27 mouse cellular contexts compared by ENCODE assay signal in genomic region chr5:121540066-121540465, GRCm38 (mm10). TPM values are rescaled to one million over a fixed set of nuclear protein-coding genes. Genes with fewer than 3 reads are reported as not detected.
DNase-seq lines count a peak whose midpoint lies in the region; TF ChIP-seq lines count a peak whose summit lies in the region.
"Had no signal": no experiment of that assay in that cellular context is flagged by ENCODE, and none has a peak within 500 bp of the region (broad histone marks: within the 10 kb centered on the region; RNA-seq: fewer than 3 reads in every experiment).

No protein-coding gene starts in this region.

- H3K4me3 ChIP-seq in lung, adult 2 months (replicated peaks; ENCODE audit: extremely low read depth, low read depth, low read length), result no peak overlapping the region
- H3K4me3 ChIP-seq: embryonic facial prominence, embryonic 13.5 days; embryonic facial prominence, embryonic 15.5 days; erythroblast, embryonic 14.5 days; forebrain, embryonic 10.5 days; forebrain, embryonic 12.5 days had no signal

- no peak for TF ChIP-seq CTCF in lung, adult 2 months (IDR thresholded peaks at IDR 0.05; ENCODE audit: insufficient read depth, low read length)

- DNase-seq in ES-CJ7 (ENCODE audit: low read depth, low spot score), result peak; percentile 70
- peak; percentile 79 for DNase-seq in R1 (ENCODE audit: low read depth, low spot score)
- DNase-seq in lung, adult 2 months, result no peak
- no peak for DNase-seq in layer of hippocampus, adult 18-20 months (ENCODE audit: low spot score in 2 of 2)
- DNase-seq in retina, postnatal 1 day, result no peak
- DNase-seq: adrenal gland, adult 8-10 months; adrenal gland, postnatal 14 days; adrenal gland, postnatal 36 days; cerebellum, adult 11-12 months; cerebellum, adult 8-10 months; cerebellum, adult 9-11 months; cerebellum, postnatal 14 days; cerebellum, postnatal 36 days; embryo, embryonic 11 days had no signal

- 83% methylated on average over 5 of the region's 5 CpGs for WGBS in lung, adult 2 months

- no peak for TF ChIP-seq POLR2A in lung, adult 2 months (IDR thresholded peaks at IDR 0.05; ENCODE audit: borderline replicate concordance, extremely low read depth, low read depth, low read length)

- peaks cover 10% of the 10 kb centered on the region; the same call in 1 of the 2 replicates for H3K4me1 ChIP-seq in lung, adult 2 months (ENCODE audit: control insufficient read depth, insufficient read depth, low read length)

RNA-seq across cellular contexts. Expression of gene Adam1a, which starts 5.2 kb away (rescaled TPM):
- polyA plus RNA-seq in lung, adult 2 months (2012; rRNA removed), result 4.4 and 5.7 TPM in 2 replicates
- total RNA-seq in layer of hippocampus, adult 18-20 months (2021), result 10 to 100 TPM; 17.0 to 19.6 TPM

RNA-seq across cellular contexts. Expression of gene Gm42878, which starts 5.2 kb away (rescaled TPM):
- 0.28 TPM in 1 of 2 replicates, not detected in the other for polyA plus RNA-seq in lung, adult 2 months (2012; rRNA removed)
- total RNA-seq in layer of hippocampus, adult 18-20 months (2021), result not detected
- total RNA-seq: adrenal gland, adult 8-10 months; adrenal gland, postnatal 14 days; adrenal gland, postnatal 36 days; common myeloid progenitor, adult 5-6 weeks; G1E had no signal
- polyA plus RNA-seq: activated CD4-positive, CD25-positive, alpha-beta regulatory T cell, adult 4 months; C2C12; embryonic facial prominence, embryonic 11.5 days; embryonic facial prominence, embryonic 13.5 days; embryonic facial prominence, embryonic 15.5 days; erythroblast, embryonic 14.5 days; forebrain, embryonic 10.5 days; forebrain, embryonic 12.5 days; forebrain, embryonic 14.5 days; forebrain, embryonic 16.5 days; G1E had no signal

RNA-seq across cellular contexts. Expression of gene Mapkapk5, which starts 5.6 kb away (rescaled TPM):
- 20.6 and 36.8 TPM in 2 replicates for polyA plus RNA-seq in lung, adult 2 months (2012; rRNA removed)
- total RNA-seq in layer of hippocampus, adult 18-20 months (2021), result 10 to 100 TPM; 59.6 to 63.1 TPM

RNA-seq across cellular contexts. Expression of gene Adam1b, which starts 36.8 kb away (rescaled TPM):
- polyA plus RNA-seq in lung, adult 2 months (2012; rRNA removed), result not detected in 2 replicates
- total RNA-seq in layer of hippocampus, adult 18-20 months (2021), result under 1 TPM in 1 of 2 experiments, not detected in 1; 0.10 TPM
- total RNA-seq: adrenal gland, adult 18-20 months; adrenal gland, postnatal 14 days; adrenal gland, postnatal 36 days; G1E had no signal
- polyA plus RNA-seq: activated CD4-positive, CD25-positive, alpha-beta regulatory T cell, adult 4 months; C2C12; embryonic facial prominence, embryonic 11.5 days; embryonic facial prominence, embryonic 13.5 days; embryonic facial prominence, embryonic 15.5 days; erythroblast, embryonic 14.5 days; forebrain, embryonic 10.5 days; forebrain, embryonic 14.5 days; G1E had no signal

RNA-seq across cellular contexts. Expression of gene Aldh2, which starts 53.6 kb away (rescaled TPM):
- 1,209 and 1,438 TPM in 2 replicates for polyA plus RNA-seq in lung, adult 2 months (2012; rRNA removed)
- 100 to 1,000 TPM; 136 to 161 TPM for total RNA-seq in layer of hippocampus, adult 18-20 months (2021)

Comparison
In these comparisons a context has a peak if more than half of its experiments do, and no peak if none do; other contexts are left out.
1. DNase-seq: peak in ES-CJ7 (single experiment) and R1 (single experiment); none in lung, adult 2 months (single experiment), layer of hippocampus, adult 18-20 months (0 of 2) and retina, postnatal 1 day (single experiment).